Mouse (Mus musculus) embryonic facial prominence, embryonic 13.5 days (tissue): ENCODE data around the gene Srrm3. TPM values are rescaled to one million over a fixed set of nuclear protein-coding genes. Genes with fewer than 3 reads are reported as not detected.

Source experiments
- ATAC-seq: fragments of 200-750 bp; cut with Nextera tagmentation; 2 replicates; pipeline ENCODE4 v1.8.0; 2017; ENCODE audit warnings: low read depth; ENCODE audit not compliant: insufficient number of reproducible peaks, insufficient read depth, low FRiP score, low TSS enrichment
- H3K27ac ChIP-seq: fragments of 300-500 bp; sonication (generic); 2 replicates; pipeline ENCODE4 v1.5.1; 2015; ENCODE audit warnings: moderate library complexity, mild to moderate bottlenecking, inconsistent platforms
- H3K27me3 ChIP-seq: fragments of 300-500 bp; sonication (generic); 2 replicates; pipeline ENCODE4 v1.6.1; 2015; ENCODE audit warnings: mild to moderate bottlenecking, inconsistent platforms
- H3K36me3 ChIP-seq: fragments of 300-500 bp; sonication (generic); 2 replicates; pipeline ENCODE4 v1.6.1; 2015; ENCODE audit warnings: mild to moderate bottlenecking, inconsistent platforms
- H3K4me1 ChIP-seq: fragments of 300-500 bp; sonication (generic); 2 replicates; pipeline ENCODE4 v1.6.1; 2015; ENCODE audit warnings: inconsistent platforms
- H3K4me2 ChIP-seq: fragments of 300-500 bp; sonication (generic); 2 replicates; pipeline ENCODE4 v1.6.1; 2015; ENCODE audit warnings: moderate library complexity, mild to moderate bottlenecking, inconsistent platforms
- H3K4me3 ChIP-seq: fragments of 300-500 bp; sonication (generic); 2 replicates; pipeline ENCODE4 v1.5.1; 2015; ENCODE audit warnings: mild to moderate bottlenecking, inconsistent platforms
- H3K9ac ChIP-seq: fragments of 300-500 bp; sonication (generic); 2 replicates; pipeline ENCODE4 v1.6.1; 2015; ENCODE audit warnings: mild to moderate bottlenecking, inconsistent platforms
- H3K9me3 ChIP-seq: fragments of 300-500 bp; sonication (generic); 2 replicates; pipeline ENCODE4 v1.6.1; 2016; ENCODE audit warnings: inconsistent platforms
- WGBS: fragments of 180-500 bp; shearing (Covaris S2); methylation state at CpG from one replicate; pipeline ENCODE4 v1.1.7; 2015; ENCODE audit warnings: mixed read lengths; 5-methylcytosine and 5-hydroxymethylcytosine counted together
- microRNA-seq: library from miRNA; unstranded; fragments of <30 nt; microRNA quantifications from one replicate; pipeline ENCODE4, GENCODE M21; 2016
- polyA plus RNA-seq: library from polyadenylated mRNA; unstranded; fragments of >200 nt; fragmentation: Nextera tagmentation; extraction: Ambion mirVana; gene quantifications from 2 replicates; pipeline ENCODE4 v1.2.1, GENCODE M21; 2015

The Srrm3 gene
- polyA plus RNA-seq, 1 experiment from 2014 or later: 1.1 TPM

- no peaks in the 10 kb centered on the region for H3K27me3 ChIP-seq
- H3K4me1 ChIP-seq: no peaks in the 10 kb centered on the region
- no peaks in the 10 kb centered on the region for H3K9me3 ChIP-seq
- H3K4me2 ChIP-seq: no peak overlapping the region
- peaks cover 83% of the 10 kb centered on the region for H3K36me3 ChIP-seq
- H3K27ac ChIP-seq: no peak overlapping the region
- H3K9ac ChIP-seq: no peak overlapping the region
- no peak overlapping the region for H3K4me3 ChIP-seq
- no peak for ATAC-seq
- 94% methylated on average over 5 of the region's 5 CpGs for WGBS
These were observed 111.4 kb downstream of the Srrm3 start for GRCm38 (mm10) chr5:135918059-135918437.

- no peak overlapping the region for H3K27ac ChIP-seq
- 92% methylated on average over 5 of the region's 5 CpGs for WGBS
- H3K9me3 ChIP-seq: no peaks in the 10 kb centered on the region
- H3K4me2 ChIP-seq: no peak overlapping the region
- ATAC-seq: no peak
- peaks cover 80% of the 10 kb centered on the region for H3K36me3 ChIP-seq
- H3K27me3 ChIP-seq: no peaks in the 10 kb centered on the region
- no peaks in the 10 kb centered on the region for H3K4me1 ChIP-seq
- no peak overlapping the region for H3K9ac ChIP-seq
- H3K4me3 ChIP-seq: no peak overlapping the region
These were observed 111.9 kb downstream of the Srrm3 start for GRCm38 (mm10) chr5:135918593-135918992.

DNA sequence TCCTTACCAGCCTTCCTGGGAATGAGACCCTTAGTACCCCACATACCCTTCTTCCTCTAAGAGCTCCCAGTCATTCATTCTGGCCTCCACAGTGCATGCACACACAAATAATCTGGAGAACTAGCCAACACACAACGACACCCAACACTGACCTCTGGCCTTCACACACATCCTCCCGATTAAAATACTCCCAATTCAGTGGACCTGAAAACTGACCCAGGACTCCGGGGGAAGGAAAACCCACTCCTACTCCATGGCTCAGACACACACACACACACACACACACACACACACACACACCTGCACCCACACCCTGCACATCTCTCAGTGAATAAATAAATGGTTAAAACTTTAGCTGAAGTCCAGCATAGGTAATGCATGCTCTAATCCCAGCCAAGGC lies 113.2 kb downstream of the Srrm3 start:
- Histone ChIP-seq H3K9ac (no peak overlapping the region), H3K4me1 (no peaks in the 10 kb centered on the region), H3K4me3 (no peak overlapping the region), H3K36me3 (peaks cover 78% of the 10 kb centered on the region), H3K4me2 (no peak overlapping the region), H3K27me3 (no peaks in the 10 kb centered on the region), H3K9me3 (no peaks in the 10 kb centered on the region), H3K27ac (no peak overlapping the region)
- no peak for ATAC-seq
- 73% methylated on average over 3 of the region's 3 CpGs for WGBS

GRCm38 (mm10) chr5:135923901-135924300 lies 117.2 kb downstream of the Srrm3 start:
- no peak overlapping the region for H3K4me3 ChIP-seq
- no peaks in the 10 kb centered on the region for H3K27me3 ChIP-seq
- WGBS: 94% methylated on average over 7 of the region's 7 CpGs
- 0 out of 2 replicates have a peak, but pooled peaks cover 7% of the 10 kb centered on the region for H3K4me1 ChIP-seq
- H3K9ac ChIP-seq: no peak overlapping the region
- H3K4me2 ChIP-seq: no peak overlapping the region
- H3K9me3 ChIP-seq: no peaks in the 10 kb centered on the region
- no peak for ATAC-seq
- H3K36me3 ChIP-seq: peaks cover 76% of the 10 kb centered on the region
- no peak overlapping the region for H3K27ac ChIP-seq

Small RNA genes within 50 kb of the gene (microRNA-seq; reads per million reads assigned to microRNA genes)
- gene Gm23268: not detected

Other genes starting within 250 kb of the Srrm3 start
- not detected in 2 replicates for gene Ccl26, start 243.3 kb upstream of the Srrm3 start, polyA plus RNA-seq
- gene Ccl24, start 233.8 kb upstream of the Srrm3 start, polyA plus RNA-seq: 1.6 and 1.7 TPM in 2 replicates
- 39.5 and 46.9 TPM in 2 replicates for gene Rhbdd2, start 174.3 kb upstream of the Srrm3 start, polyA plus RNA-seq
- 75.0 and 76.5 TPM in 2 replicates for gene Por, start 136.9 kb upstream of the Srrm3 start, polyA plus RNA-seq
- 39.4 and 46.8 TPM in 2 replicates for gene Tmem120a, start 62.4 kb upstream of the Srrm3 start, polyA plus RNA-seq
- 0.31 TPM in 1 of 2 replicates, not detected in the other for gene Styxl1, start 28.5 kb upstream of the Srrm3 start, polyA plus RNA-seq
- gene Mdh2, start 28.4 kb upstream of the Srrm3 start, polyA plus RNA-seq: 432 and 479 TPM in 2 replicates
- 107 and 149 TPM in 2 replicates for gene Hspb1, start 81.0 kb downstream of the Srrm3 start, polyA plus RNA-seq
- gene Ywhag, start 127.7 kb downstream of the Srrm3 start, polyA plus RNA-seq: 164 and 178 TPM in 2 replicates
- gene Ssc4d, start 167.6 kb downstream of the Srrm3 start, polyA plus RNA-seq: 3.9 TPM in 2 replicates
- gene Zp3, start 173.2 kb downstream of the Srrm3 start, polyA plus RNA-seq: not detected in 2 replicates
- gene Dtx2, start 187.9 kb downstream of the Srrm3 start, polyA plus RNA-seq: 31.0 and 34.8 TPM in 2 replicates
- gene Upk3b, start 231.6 kb downstream of the Srrm3 start, polyA plus RNA-seq: 0.06 and 0.29 TPM in 2 replicates
- gene Upk3bl, start 247.6 kb downstream of the Srrm3 start, polyA plus RNA-seq: 6.2 and 6.3 TPM in 2 replicates